Mouse (Mus musculus): ENCODE measurements around the gene Snx32.

The Snx32 gene

GRCm38 (mm10) chr19:5510031-5511026 is at the start of gene Snx32:
Gene Snx32, minus strand, starts transcription at chr19:5510538.
- DNase-seq (ENCODE audit: low read depth) = peak; percentile 98

GRCm38 (mm10) chr19:5559631-5560456 is 49.5 kb upstream of the Snx32 start:
- DNase-seq (ENCODE audit: low read depth) = no peak

- no peak for DNase-seq (ENCODE audit: low read depth)
These were observed 48.9 kb upstream of the Snx32 start for GRCm38 (mm10) chr19:5559229-5559628.

GRCm38 (mm10) chr19:5558770-5559169 is 48.4 kb upstream of the Snx32 start:
- no peak for DNase-seq (ENCODE audit: low read depth)

GRCm38 (mm10) chr19:5558169-5558568 is 47.8 kb upstream of the Snx32 start:
- no peak for DNase-seq (ENCODE audit: low read depth)

- no peak for DNase-seq (ENCODE audit: low read depth)
These were observed 43.9 kb upstream of the Snx32 start for GRCm38 (mm10) chr19:5554212-5554611.

GRCm38 (mm10) chr19:5553802-5554201 is 43.5 kb upstream of the Snx32 start:
- DNase-seq (ENCODE audit: low read depth) = no peak

- no peak for DNase-seq (ENCODE audit: low read depth)
These were observed 37.2 kb upstream of the Snx32 start for GRCm38 (mm10) chr19:5547471-5548056.

- no peak for DNase-seq (ENCODE audit: low read depth)
These were observed 33.7 kb upstream of the Snx32 start for GRCm38 (mm10) chr19:5544031-5544430.

GRCm38 (mm10) chr19:5543362-5543761 is 33.0 kb upstream of the Snx32 start:
- no peak for DNase-seq (ENCODE audit: low read depth)

GRCm38 (mm10) chr19:5538786-5539185 is 28.4 kb upstream of the Snx32 start:
- no peak for DNase-seq (ENCODE audit: low read depth)

GRCm38 (mm10) chr19:5532520-5532919 is 22.2 kb upstream of the Snx32 start:
- no peak for DNase-seq (ENCODE audit: low read depth)

- DNase-seq (ENCODE audit: low read depth) = no peak
These were observed 19.8 kb upstream of the Snx32 start for GRCm38 (mm10) chr19:5530138-5530524.

- peak; percentile 92 for DNase-seq (ENCODE audit: low read depth)
These were observed 19.2 kb upstream of the Snx32 start for GRCm38 (mm10) chr19:5529325-5530137.

- DNase-seq (ENCODE audit: low read depth) = no peak
These were observed 14.9 kb upstream of the Snx32 start for GRCm38 (mm10) chr19:5525204-5525603.

GRCm38 (mm10) chr19:5518721-5519120 is 8.4 kb upstream of the Snx32 start:
- no peak for DNase-seq (ENCODE audit: low read depth)

- no peak for DNase-seq (ENCODE audit: low read depth)
These were observed 6.7 kb upstream of the Snx32 start for GRCm38 (mm10) chr19:5516906-5517505.

- no peak for DNase-seq (ENCODE audit: low read depth)
These were observed 5.8 kb upstream of the Snx32 start for GRCm38 (mm10) chr19:5515840-5516777.

- DNase-seq (ENCODE audit: low read depth) = no peak
These were observed 2.6 kb upstream of the Snx32 start for GRCm38 (mm10) chr19:5513005-5513349.
